Mouse (Mus musculus): ENCODE data around the gene Camkmt.

Camkmt gene

GRCm38 (mm10) chr17:85463497-85464392 lies 373.4 kb downstream of the Camkmt start:
- no peak for DNase-seq (ENCODE audit: low read depth)

- no peak for DNase-seq (ENCODE audit: low read depth)
Observed at GRCm38 (mm10) chr17:85464466-85465411, 374.4 kb downstream of the Camkmt start.

- DNase-seq (ENCODE audit: low read depth) = no peak
Observed at GRCm38 (mm10) chr17:85469776-85470175, 379.4 kb downstream of the Camkmt start.

GRCm38 (mm10) chr17:85472687-85473202 lies 382.4 kb downstream of the Camkmt start:
- no peak for DNase-seq (ENCODE audit: low read depth)

- DNase-seq (ENCODE audit: low read depth) = no peak
Observed at GRCm38 (mm10) chr17:85473217-85473616, 382.9 kb downstream of the Camkmt start.

- DNase-seq (ENCODE audit: low read depth) = no peak
Observed at GRCm38 (mm10) chr17:85473881-85474280, 383.5 kb downstream of the Camkmt start.

GRCm38 (mm10) chr17:85481241-85481640 lies 390.9 kb downstream of the Camkmt start:
- no peak for DNase-seq (ENCODE audit: low read depth)

GRCm38 (mm10) chr17:85483086-85483485 lies 392.7 kb downstream of the Camkmt start:
- DNase-seq (ENCODE audit: low read depth) = no peak

- no peak for DNase-seq (ENCODE audit: low read depth)
Observed at GRCm38 (mm10) chr17:85484015-85484414, 393.7 kb downstream of the Camkmt start.

GRCm38 (mm10) chr17:85484526-85484925 lies 394.2 kb downstream of the Camkmt start:
- no peak for DNase-seq (ENCODE audit: low read depth)

- no peak for DNase-seq (ENCODE audit: low read depth)
Observed at GRCm38 (mm10) chr17:85485065-85485945, 395.0 kb downstream of the Camkmt start.

GRCm38 (mm10) chr17:85485946-85486533 lies 395.7 kb downstream of the Camkmt start:
- DNase-seq (ENCODE audit: low read depth) = no peak

- DNase-seq (ENCODE audit: low read depth) = no peak
Observed at GRCm38 (mm10) chr17:85486585-85487480, 396.5 kb downstream of the Camkmt start.

- no peak for DNase-seq (ENCODE audit: low read depth)
Observed at GRCm38 (mm10) chr17:85487531-85487930, 397.2 kb downstream of the Camkmt start.

- DNase-seq (ENCODE audit: low read depth) = no peak
Observed at GRCm38 (mm10) chr17:85488601-85489487, 398.5 kb downstream of the Camkmt start.

- no peak for DNase-seq (ENCODE audit: low read depth)
Observed at GRCm38 (mm10) chr17:85489488-85489980, 399.2 kb downstream of the Camkmt start.

- DNase-seq (ENCODE audit: low read depth) = no peak
Observed at GRCm38 (mm10) chr17:85491491-85491890, 401.1 kb downstream of the Camkmt start.

GRCm38 (mm10) chr17:85493521-85493920 lies 403.2 kb downstream of the Camkmt start:
- no peak for DNase-seq (ENCODE audit: low read depth)
